Comparison of ENCODE assay signal across 9 mouse cellular contexts in the genomic region with DNA sequence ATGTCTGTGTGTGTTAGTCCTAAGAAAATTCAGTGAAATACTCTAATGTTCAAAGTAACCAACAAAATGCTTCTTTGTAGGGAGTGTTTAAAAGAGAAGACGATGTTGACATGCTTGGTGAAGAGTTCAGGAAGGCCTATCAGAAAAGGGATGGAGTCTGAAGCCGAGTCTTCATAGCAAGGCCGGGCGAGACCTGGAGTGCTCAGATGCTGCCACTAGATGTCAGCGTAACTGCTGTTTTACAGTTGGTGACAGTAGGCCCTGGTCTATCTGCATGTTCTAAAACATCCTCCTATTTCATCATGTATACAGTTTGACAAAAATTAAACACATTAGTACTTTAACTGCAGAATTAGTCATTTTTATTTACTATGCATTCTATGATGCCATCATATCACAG. TPM values are rescaled to one million over a fixed set of nuclear protein-coding genes. Genes with fewer than 3 reads are reported as not detected.
DNase-seq lines count a peak whose midpoint lies in the region; ATAC-seq and TF ChIP-seq lines count a peak whose summit lies in the region.
"Had no signal": no experiment of that assay in that cellular context is flagged by ENCODE, and none has a peak within 500 bp of the region (broad histone marks: within the 10 kb centered on the region; RNA-seq: fewer than 3 reads in every experiment).

No protein-coding gene starts in this region.

- no peak for ATAC-seq in limb, embryonic 11.5 days (ENCODE audit: insufficient number of reproducible peaks, low FRiP score, low TSS enrichment, low read depth)
- peak; percentile 84 for ATAC-seq in midbrain, embryonic 16.5 days

- TF ChIP-seq POLR2A in kidney, adult 2 months (IDR thresholded peaks at IDR 0.05; ENCODE audit: low read depth, low read length): no peak

- H3K4me3 ChIP-seq in kidney, adult 2 months (ENCODE audit: insufficient read depth, low read depth, low read length): no peak overlapping the region
- H3K4me3 ChIP-seq in limb, embryonic 11.5 days (ENCODE audit: low read depth, low read length): no peak overlapping the region
- H3K4me3 ChIP-seq in midbrain, embryonic 16.5 days (ENCODE audit: low read depth, low read length): no peak overlapping the region
- H3K4me3 ChIP-seq: embryonic facial prominence, embryonic 12.5 days had no signal

- 14% methylated on average over 5 of the region's 5 CpGs for WGBS in kidney, adult 2 months
- WGBS in limb, embryonic 11.5 days: 18% methylated on average over 5 of the region's 5 CpGs
- 22% methylated on average over 5 of the region's 5 CpGs for WGBS in midbrain, embryonic 16.5 days

- no peaks in the 10 kb centered on the region; the same call in 1 of the 2 replicates for H3K36me3 ChIP-seq in kidney, adult 2 months (ENCODE audit: control insufficient read depth, insufficient read depth, low read length)
- peaks cover 7% of the 10 kb centered on the region for H3K36me3 ChIP-seq in limb, embryonic 11.5 days (ENCODE audit: control insufficient read depth, insufficient read depth, low read length)
- H3K36me3 ChIP-seq in midbrain, embryonic 16.5 days (ENCODE audit: control insufficient read depth, insufficient read depth, low read length): peaks cover 4% of the 10 kb centered on the region

- peak; percentile 95 for TF ChIP-seq CTCF in kidney, adult 2 months (conservative IDR thresholded peaks at IDR 0.05; ENCODE audit: insufficient read depth, insufficient read length, low read depth, low read length)

- peak; percentile 64 for DNase-seq in urinary bladder, postnatal 14 days (ENCODE audit: low spot score)
- no peak for DNase-seq in urinary bladder, postnatal 10 days (ENCODE audit: low spot score)
- DNase-seq in cerebellum, postnatal 10 days: peak; percentile 80 to 82
- DNase-seq in frontal cortex, postnatal 25 days (ENCODE audit: low spot score in 2 of 2): peak; percentile 55 to 59
- DNase-seq in kidney, adult 2 months: peak; percentile 71
- DNase-seq in limb, embryonic 11.5 days (ENCODE audit: low spot score): peak; percentile 70
- peak; percentile 69 to 83 for DNase-seq in spleen, postnatal 4 days (ENCODE audit: low spot score in 2 of 2)

- H3K27me3 ChIP-seq in kidney, adult 2 months (replicated peaks; ENCODE audit: control insufficient read depth, insufficient read depth, low read length): no peaks in the 10 kb centered on the region
- H3K27me3 ChIP-seq in limb, embryonic 11.5 days (ENCODE audit: control insufficient read depth, insufficient read depth, low read length): no peaks in the 10 kb centered on the region
- no peaks in the 10 kb centered on the region for H3K27me3 ChIP-seq in midbrain, embryonic 16.5 days (ENCODE audit: control insufficient read depth, insufficient read depth, low read depth, low read length)
- H3K27me3 ChIP-seq: embryonic facial prominence, embryonic 12.5 days had no signal

- H3K9ac ChIP-seq in limb, embryonic 11.5 days (ENCODE audit: low read length): no peak overlapping the region
- no peak overlapping the region for H3K9ac ChIP-seq in midbrain, embryonic 16.5 days (ENCODE audit: low read depth, low read length)
- H3K9ac ChIP-seq: embryonic facial prominence, embryonic 12.5 days had no signal

- no peaks in the 10 kb centered on the region for H3K9me3 ChIP-seq in limb, embryonic 11.5 days (ENCODE audit: control insufficient read depth, low read length)
- no peaks in the 10 kb centered on the region for H3K9me3 ChIP-seq in midbrain, embryonic 16.5 days (replicated peaks; ENCODE audit: control insufficient read depth, low read length, poor library complexity, severe bottlenecking)
- H3K9me3 ChIP-seq: embryonic facial prominence, embryonic 12.5 days had no signal

- H3K27ac ChIP-seq in kidney, adult 2 months (ENCODE audit: insufficient read depth, low read depth, low read length): no peak overlapping the region
- H3K27ac ChIP-seq in limb, embryonic 11.5 days (replicated peaks; ENCODE audit: low read depth, low read length): no peak overlapping the region
- no peak overlapping the region for H3K27ac ChIP-seq in midbrain, embryonic 16.5 days (ENCODE audit: low read length)
- H3K27ac ChIP-seq: embryonic facial prominence, embryonic 12.5 days had no signal

- no peak overlapping the region for H3K4me2 ChIP-seq in limb, embryonic 11.5 days (ENCODE audit: low read depth, severe bottlenecking)
- H3K4me2 ChIP-seq in midbrain, embryonic 16.5 days (ENCODE audit: low read length): no peak overlapping the region
- H3K4me2 ChIP-seq: embryonic facial prominence, embryonic 12.5 days had no signal

- H3K4me1 ChIP-seq in kidney, adult 2 months (ENCODE audit: control insufficient read depth, insufficient read depth, low read length): no peaks in the 10 kb centered on the region
- H3K4me1 ChIP-seq in limb, embryonic 11.5 days (ENCODE audit: control insufficient read depth, insufficient read depth, low read length): no peaks in the 10 kb centered on the region
- no peaks in the 10 kb centered on the region for H3K4me1 ChIP-seq in midbrain, embryonic 16.5 days (ENCODE audit: control insufficient read depth, insufficient read depth, low read length)
- H3K4me1 ChIP-seq: embryonic facial prominence, embryonic 12.5 days had no signal

RNA-seq across cellular contexts. Expression of gene Mns1, which starts 20.4 kb away (rescaled TPM):
- 0.07 and 0.11 TPM in 2 replicates for polyA plus RNA-seq in kidney, adult 2 months (2012; rRNA removed)
- polyA plus RNA-seq in limb, embryonic 11.5 days (2014; fragmentation: Nextera tagmentation; extraction: Ambion mirVana): 55.7 and 59.9 TPM in 2 replicates
- 6.3 and 6.6 TPM in 2 replicates for polyA plus RNA-seq in midbrain, embryonic 16.5 days (2015; fragmentation: Nextera tagmentation; extraction: Ambion mirVana)

RNA-seq across cellular contexts. Expression of gene Tex9, which starts 33.8 kb away (rescaled TPM):
- 3.0 and 3.4 TPM in 2 replicates for polyA plus RNA-seq in kidney, adult 2 months (2012; rRNA removed)
- polyA plus RNA-seq in limb, embryonic 11.5 days (2014; fragmentation: Nextera tagmentation; extraction: Ambion mirVana): 53.8 and 55.7 TPM in 2 replicates
- 32.7 and 41.2 TPM in 2 replicates for polyA plus RNA-seq in midbrain, embryonic 16.5 days (2015; fragmentation: Nextera tagmentation; extraction: Ambion mirVana)
